Mouse (Mus musculus) limb, embryonic 14.5 days (tissue): ENCODE data around the gene Wdtc1. TPM values are rescaled to one million over a fixed set of nuclear protein-coding genes. Genes with fewer than 3 reads are reported as not detected.

Source experiments
- ATAC-seq: fragments of 200-750 bp; cut with Nextera tagmentation; 2 replicates; pipeline ENCODE4 v1.8.0; 2017; ENCODE audit warnings: low read depth, moderate number of reproducible peaks, moderate TSS enrichment; ENCODE audit not compliant: low FRiP score
- DNase-seq: peaks from one replicate; pipeline ENCODE4 v3.0.0-alpha.2; 2015; ENCODE audit warnings: low spot score
- H3K27ac ChIP-seq: fragments of 300-500 bp; sonication (generic); replicated peaks from 2 replicates; pipeline ENCODE4 v1.5.1; 2014; ENCODE audit warnings: low read depth, mild to moderate bottlenecking, low read length, moderate library complexity, mixed read lengths
- H3K27me3 ChIP-seq: fragments of 300-500 bp; sonication (generic); 2 replicates; pipeline ENCODE4 v1.6.1; 2014; ENCODE audit warnings: low read length, mixed read lengths; ENCODE audit not compliant: control insufficient read depth, insufficient read depth
- H3K36me3 ChIP-seq: fragments of 300-500 bp; sonication (generic); 2 replicates; pipeline ENCODE4 v1.6.1; 2014; ENCODE audit warnings: mild to moderate bottlenecking, low read length, moderate library complexity, mixed read lengths; ENCODE audit not compliant: control insufficient read depth, insufficient read depth
- H3K4me1 ChIP-seq: fragments of 300-500 bp; sonication (generic); 2 replicates; pipeline ENCODE4 v1.6.1; 2014; ENCODE audit warnings: antibody characterized with exemption, low read length, mixed read lengths; ENCODE audit not compliant: control insufficient read depth, insufficient read depth
- H3K4me2 ChIP-seq: fragments of 300-500 bp; sonication (generic); replicated peaks from 2 replicates; pipeline ENCODE4 v1.6.1; 2014; ENCODE audit warnings: low read depth, mild to moderate bottlenecking, low read length, moderate library complexity; ENCODE audit not compliant: severe bottlenecking
- H3K4me3 ChIP-seq: fragments of 300-500 bp; sonication (generic); replicated peaks from 2 replicates; pipeline ENCODE4 v1.5.1; 2014; ENCODE audit warnings: low read length
- H3K9ac ChIP-seq: fragments of 300-500 bp; sonication (generic); 2 replicates; pipeline ENCODE4 v1.6.1; 2014; ENCODE audit warnings: mild to moderate bottlenecking, low read depth, low read length, moderate library complexity; ENCODE audit not compliant: severe bottlenecking
- H3K9me3 ChIP-seq: fragments of 300-500 bp; sonication (generic); 2 replicates; pipeline ENCODE4 v1.6.1; 2016; ENCODE audit warnings: low read length; ENCODE audit not compliant: control insufficient read depth
- POLR2A ChIP-seq: fragments of 200-500 bp; IDR thresholded peaks from 2 replicates; pipeline ENCODE4 v1.8.0; 2012; ENCODE audit warnings: inconsistent platforms, mild to moderate bottlenecking, moderate library complexity, borderline replicate concordance; ENCODE audit not compliant: insufficient read depth, insufficient read length; ENCODE audit errors: extremely low read depth
- WGBS: fragments of 180-500 bp; shearing (Covaris S2); extraction: QIAGEN DNeasy Blood & Tissue Kit; methylation state at CpG from one replicate; pipeline ENCODE4 v1.1.7; 2014; 5-methylcytosine and 5-hydroxymethylcytosine counted together
- microRNA-seq: library from miRNA; unstranded; fragments of <30 nt; microRNA quantifications from one replicate; pipeline ENCODE4, GENCODE M21; 2016
- polyA plus RNA-seq, 2 experiments: library from polyadenylated mRNA; depleted of rRNA in 1 of 2; stranded (reverse) in 1 of 2; unstranded in 1 of 2; fragments of >200 nt; fragmentation: Nextera tagmentation in 1 of 2; extraction: Ambion mirVana in 1 of 2; gene quantifications; 2 replicates each; pipeline versions ENCODE4 v1.2.1 to v1.2.3; 2012 to 2014

Wdtc1 gene
- polyA plus RNA-seq, 2 experiments, result 17.6 to 27.8 TPM

DNA sequence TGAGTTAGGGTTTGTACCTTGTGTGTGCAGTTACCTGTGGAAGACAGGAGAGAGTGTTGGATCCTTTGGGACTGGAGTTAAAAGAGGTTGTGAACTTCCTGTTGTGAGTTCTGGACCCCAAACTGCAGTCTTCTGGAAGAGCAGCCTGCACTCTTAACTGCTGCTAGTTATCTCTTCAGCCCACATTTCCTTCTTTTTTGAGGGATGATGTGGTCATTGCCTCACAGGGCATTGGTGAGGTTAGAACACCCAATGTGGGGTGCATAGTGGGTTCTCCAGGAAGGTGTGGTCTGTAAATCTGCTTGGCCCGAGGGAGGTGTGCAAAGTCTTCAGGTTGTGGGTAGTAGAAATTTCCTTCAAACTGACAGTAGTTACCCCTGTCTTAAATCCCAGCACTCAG lies 109.0 kb downstream of the Wdtc1 start:
- Histone ChIP-seq H3K4me3 (no peak overlapping the region), H3K4me1 (peaks cover 8% of the 10 kb centered on the region), H3K36me3 (no peaks in the 10 kb centered on the region), H3K27me3 (peaks cover 6% of the 10 kb centered on the region; the same call in 1 of the 2 replicates), H3K27ac (no peak overlapping the region), H3K4me2 (no peak overlapping the region), H3K9ac (no peak overlapping the region), H3K9me3 (no peaks in the 10 kb centered on the region)
- ATAC-seq (no peak), DNase-seq (no peak)
- WGBS, result 85% methylated on average over 1 of the region's 1 CpGs
- no peak for TF ChIP-seq POLR2A

DNA sequence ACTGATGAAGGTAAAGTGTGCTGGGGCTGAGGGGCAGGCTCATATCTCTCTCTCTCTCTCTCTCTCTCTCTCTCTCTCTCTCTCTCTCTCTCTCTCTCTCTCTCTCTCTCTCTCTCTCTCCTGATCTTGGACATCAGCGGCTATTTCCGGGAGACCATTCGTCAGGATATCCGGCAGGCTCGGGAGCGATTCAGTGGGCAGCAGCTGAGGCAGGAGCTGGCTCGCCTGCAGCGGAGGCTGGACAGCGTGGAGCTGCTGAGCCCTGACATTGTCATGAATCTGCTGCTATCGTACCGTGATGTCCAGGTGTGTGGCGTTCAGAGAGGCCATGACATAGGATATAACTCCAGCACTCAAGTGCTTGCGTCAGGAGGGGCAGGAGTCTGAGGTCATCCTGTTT lies 109.7 kb downstream of the Wdtc1 start:
- H3K4me1 ChIP-seq, result peaks cover 8% of the 10 kb centered on the region
- ATAC-seq, result no peak
- WGBS, result 37% methylated on average over 13 of the region's 13 CpGs
- no peaks in the 10 kb centered on the region for H3K9me3 ChIP-seq
- TF ChIP-seq POLR2A, result no peak
- no peak overlapping the region for H3K9ac ChIP-seq
- peaks cover 6% of the 10 kb centered on the region; the same call in 1 of the 2 replicates for H3K27me3 ChIP-seq
- no peaks in the 10 kb centered on the region for H3K36me3 ChIP-seq
- H3K4me2 ChIP-seq, result no peak overlapping the region
- DNase-seq, result no peak
- no peak overlapping the region for H3K27ac ChIP-seq
- no peak overlapping the region for H3K4me3 ChIP-seq

DNA sequence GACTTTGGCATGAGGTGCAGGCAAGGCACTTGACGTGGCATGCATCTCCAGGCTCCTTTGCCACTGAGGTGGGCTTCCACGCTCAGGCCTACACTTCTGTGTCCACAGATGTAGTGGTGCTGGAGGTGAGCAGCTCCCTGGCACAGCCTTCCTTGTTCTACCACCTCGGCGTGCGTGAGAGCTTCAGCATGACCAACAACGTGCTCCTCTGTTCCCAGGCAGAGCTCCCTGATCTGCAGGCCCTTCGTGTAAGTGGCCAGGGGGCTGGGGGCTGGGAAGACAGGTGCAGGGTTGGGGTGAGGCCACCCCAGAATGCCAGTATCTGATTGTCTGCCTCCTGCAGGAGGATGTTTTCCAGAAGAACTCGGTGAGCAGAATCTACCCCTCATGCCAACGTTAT lies 110.6 kb downstream of the Wdtc1 start:
- DNase-seq (no peak), ATAC-seq (no peak)
- TF ChIP-seq POLR2A, result no peak
- Histone ChIP-seq H3K27ac (no peak overlapping the region), H3K27me3 (peaks cover 6% of the 10 kb centered on the region; the same call in 1 of the 2 replicates), H3K4me3 (no peak overlapping the region), H3K4me2 (no peak overlapping the region), H3K4me1 (peaks cover 8% of the 10 kb centered on the region), H3K9ac (no peak overlapping the region), H3K9me3 (no peaks in the 10 kb centered on the region), H3K36me3 (no peaks in the 10 kb centered on the region)
- 69% methylated on average over 9 of the region's 9 CpGs for WGBS

Small RNA genes lying within 50 kb of the gene (microRNA-seq; reads per million reads assigned to microRNA genes)
- gene Mir5122, result 1.1 reads per million

Other genes starting within 250 kb of the Wdtc1 start
- gene Wasf2, start 223.0 kb downstream of the Wdtc1 start, polyA plus RNA-seq (2012; rRNA removed), result 62.0 and 70.9 TPM in 2 replicates
- gene Wasf2, start 223.0 kb downstream of the Wdtc1 start, polyA plus RNA-seq (2014; fragmentation: Nextera tagmentation; extraction: Ambion mirVana), result 92.2 and 96.6 TPM in 2 replicates
- 3.2 and 3.4 TPM in 2 replicates for gene Cd164l2, start 141.3 kb downstream of the Wdtc1 start, polyA plus RNA-seq (2012; rRNA removed)
- 4.9 and 6.3 TPM in 2 replicates for gene Cd164l2, start 141.3 kb downstream of the Wdtc1 start, polyA plus RNA-seq (2014; fragmentation: Nextera tagmentation; extraction: Ambion mirVana)
- gene Gpr3, start 140.9 kb downstream of the Wdtc1 start, polyA plus RNA-seq (2012; rRNA removed), result 0.84 and 1.1 TPM in 2 replicates
- gene Gpr3, start 140.9 kb downstream of the Wdtc1 start, polyA plus RNA-seq (2014; fragmentation: Nextera tagmentation; extraction: Ambion mirVana), result 0.22 TPM in 1 of 2 replicates, not detected in the other
- gene Map3k6, start 112.7 kb downstream of the Wdtc1 start, polyA plus RNA-seq (2012; rRNA removed), result 6.7 and 7.5 TPM in 2 replicates
- 9.4 and 10.4 TPM in 2 replicates for gene Map3k6, start 112.7 kb downstream of the Wdtc1 start, polyA plus RNA-seq (2014; fragmentation: Nextera tagmentation; extraction: Ambion mirVana)
- 14.3 and 15.7 TPM in 2 replicates for gene Sytl1, start 90.4 kb downstream of the Wdtc1 start, polyA plus RNA-seq (2012; rRNA removed)
- gene Sytl1, start 90.4 kb downstream of the Wdtc1 start, polyA plus RNA-seq (2014; fragmentation: Nextera tagmentation; extraction: Ambion mirVana), result 17.9 and 23.3 TPM in 2 replicates
- gene Tmem222, start 75.7 kb downstream of the Wdtc1 start, polyA plus RNA-seq (2012; rRNA removed), result 101 and 119 TPM in 2 replicates
- gene Tmem222, start 75.7 kb downstream of the Wdtc1 start, polyA plus RNA-seq (2014; fragmentation: Nextera tagmentation; extraction: Ambion mirVana), result 81.6 and 84.1 TPM in 2 replicates
- gene Slc9a1, start 16.2 kb upstream of the Wdtc1 start, polyA plus RNA-seq (2012; rRNA removed), result 36.7 and 46.7 TPM in 2 replicates
- gene Slc9a1, start 16.2 kb upstream of the Wdtc1 start, polyA plus RNA-seq (2014; fragmentation: Nextera tagmentation; extraction: Ambion mirVana), result 11.4 and 11.5 TPM in 2 replicates
- gene Tent5b, start 126.7 kb upstream of the Wdtc1 start, polyA plus RNA-seq (2012; rRNA removed), result 0.80 and 1.0 TPM in 2 replicates
- gene Tent5b, start 126.7 kb upstream of the Wdtc1 start, polyA plus RNA-seq (2014; fragmentation: Nextera tagmentation; extraction: Ambion mirVana), result 1.4 and 1.7 TPM in 2 replicates
- 5.4 and 7.1 TPM in 2 replicates for gene Trnp1, start 145.1 kb upstream of the Wdtc1 start, polyA plus RNA-seq (2012; rRNA removed)
- 5.0 and 6.1 TPM in 2 replicates for gene Trnp1, start 145.1 kb upstream of the Wdtc1 start, polyA plus RNA-seq (2014; fragmentation: Nextera tagmentation; extraction: Ambion mirVana)
- gene Kdf1, start 165.5 kb upstream of the Wdtc1 start, polyA plus RNA-seq (2012; rRNA removed), result 7.1 and 9.0 TPM in 2 replicates
- 13.5 and 18.8 TPM in 2 replicates for gene Kdf1, start 165.5 kb upstream of the Wdtc1 start, polyA plus RNA-seq (2014; fragmentation: Nextera tagmentation; extraction: Ambion mirVana)
- 141 and 184 TPM in 2 replicates for gene Nudc, start 192.5 kb upstream of the Wdtc1 start, polyA plus RNA-seq (2012; rRNA removed)
- gene Nudc, start 192.5 kb upstream of the Wdtc1 start, polyA plus RNA-seq (2014; fragmentation: Nextera tagmentation; extraction: Ambion mirVana), result 180 and 197 TPM in 2 replicates
- 0.05 TPM in 1 of 2 replicates, not detected in the other for gene Nr0b2, start 199.9 kb upstream of the Wdtc1 start, polyA plus RNA-seq (2012; rRNA removed)
- 0.17 TPM in 1 of 2 replicates, not detected in the other for gene Nr0b2, start 199.9 kb upstream of the Wdtc1 start, polyA plus RNA-seq (2014; fragmentation: Nextera tagmentation; extraction: Ambion mirVana)
- 8.0 and 8.4 TPM in 2 replicates for gene Gpatch3, start 221.3 kb upstream of the Wdtc1 start, polyA plus RNA-seq (2012; rRNA removed)
- gene Gpatch3, start 221.3 kb upstream of the Wdtc1 start, polyA plus RNA-seq (2014; fragmentation: Nextera tagmentation; extraction: Ambion mirVana), result 8.1 and 9.2 TPM in 2 replicates
- 33.2 and 42.0 TPM in 2 replicates for gene Gpn2, start 230.9 kb upstream of the Wdtc1 start, polyA plus RNA-seq (2012; rRNA removed)
- 17.6 and 19.6 TPM in 2 replicates for gene Gpn2, start 230.9 kb upstream of the Wdtc1 start, polyA plus RNA-seq (2014; fragmentation: Nextera tagmentation; extraction: Ambion mirVana)
- gene Sfn, start 248.7 kb upstream of the Wdtc1 start, polyA plus RNA-seq (2012; rRNA removed), result 112 and 139 TPM in 2 replicates
- 243 and 295 TPM in 2 replicates for gene Sfn, start 248.7 kb upstream of the Wdtc1 start, polyA plus RNA-seq (2014; fragmentation: Nextera tagmentation; extraction: Ambion mirVana)